ENCODE assay signal across 12 mouse cellular contexts in the genomic region with DNA sequence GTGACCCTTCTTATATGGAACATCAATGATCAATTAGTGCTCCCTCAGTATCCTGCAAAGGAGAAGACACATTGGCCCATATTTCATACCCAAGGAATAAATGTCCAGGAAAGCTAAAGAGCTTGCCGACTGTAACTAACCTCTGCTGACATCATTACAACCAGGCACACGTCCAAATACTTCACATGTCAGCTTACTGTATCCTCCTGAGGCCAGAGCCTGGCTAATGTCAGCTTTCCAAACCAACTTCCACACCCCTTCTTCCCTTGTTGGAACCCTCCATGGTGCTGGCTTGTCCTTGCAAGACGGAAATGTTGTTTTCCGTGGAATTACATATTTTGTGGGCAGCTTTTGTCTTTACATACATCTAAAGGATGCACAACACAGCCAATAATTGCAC.
A peak's percentile ranks its signal among the peaks of the same experiment; 100 is the strongest.
DNase-seq lines count a peak whose midpoint lies in the region; ATAC-seq and TF ChIP-seq lines count a peak whose summit lies in the region.
"Had no signal": no experiment of that assay in that cellular context is flagged by ENCODE, and none has a peak within 500 bp of the region (broad histone marks: within the 10 kb centered on the region; RNA-seq: fewer than 3 reads in every experiment).

No protein-coding gene starts in this region.

- no peak overlapping the region for H3K4me3 ChIP-seq in forebrain, embryonic 14.5 days (ENCODE audit: low read depth, low read length)
- no peak overlapping the region for H3K4me3 ChIP-seq in forebrain, postnatal 0 days (ENCODE audit: low read depth, low read length)
- H3K4me3 ChIP-seq in layer of hippocampus, adult 2 months: no peak overlapping the region
- no peak overlapping the region for H3K4me3 ChIP-seq in heart, embryonic 16.5 days (ENCODE audit: low read length)
- H3K4me3 ChIP-seq: embryonic facial prominence, embryonic 13.5 days; midbrain, embryonic 10.5 days had no signal

- H3K4me1 ChIP-seq in forebrain, embryonic 14.5 days (ENCODE audit: control insufficient read depth, insufficient read depth, low read length): no peaks in the 10 kb centered on the region
- no peaks in the 10 kb centered on the region for H3K4me1 ChIP-seq in forebrain, postnatal 0 days (ENCODE audit: insufficient read depth)
- peaks cover 7% of the 10 kb centered on the region; the same call in 1 of the 2 replicates for H3K4me1 ChIP-seq in heart, embryonic 16.5 days (ENCODE audit: control insufficient read depth, insufficient read depth, low read length)

- no peak for ATAC-seq in forebrain, embryonic 14.5 days
- ATAC-seq in forebrain, postnatal 0 days: no peak
- ATAC-seq in heart, embryonic 16.5 days (replicated peaks; ENCODE audit: extremely low read depth, insufficient read depth, low FRiP score): peak; percentile 85
- ATAC-seq: inflammation-experienced regulatory T-cells, adult 6 months had no signal

- H3K9me3 ChIP-seq in forebrain, embryonic 14.5 days (replicated peaks; ENCODE audit: control insufficient read depth, low read length): no peaks in the 10 kb centered on the region
- no peaks in the 10 kb centered on the region for H3K9me3 ChIP-seq in forebrain, postnatal 0 days (ENCODE audit: low read length)
- no peaks in the 10 kb centered on the region for H3K9me3 ChIP-seq in heart, embryonic 16.5 days (replicated peaks; ENCODE audit: control insufficient read depth, low read length)
- H3K9me3 ChIP-seq: embryonic facial prominence, embryonic 13.5 days; midbrain, embryonic 10.5 days had no signal

- H3K27ac ChIP-seq in forebrain, embryonic 14.5 days (ENCODE audit: low read depth, low read length): no peak overlapping the region
- no peak overlapping the region for H3K27ac ChIP-seq in forebrain, postnatal 0 days (ENCODE audit: low read depth, low read length)
- H3K27ac ChIP-seq in layer of hippocampus, adult 2 months: peak overlapping the region; percentile 69; the same call in 1 of the 2 replicates
- H3K27ac ChIP-seq in heart, embryonic 16.5 days (ENCODE audit: low read length): no peak overlapping the region
- H3K27ac ChIP-seq: embryonic facial prominence, embryonic 13.5 days; midbrain, embryonic 10.5 days had no signal

- no peak overlapping the region for H3K4me2 ChIP-seq in forebrain, embryonic 14.5 days (ENCODE audit: low read length)
- H3K4me2 ChIP-seq in forebrain, postnatal 0 days (ENCODE audit: low read depth): no peak overlapping the region
- no peak overlapping the region for H3K4me2 ChIP-seq in heart, embryonic 16.5 days (ENCODE audit: low read depth, low read length)
- H3K4me2 ChIP-seq: embryonic facial prominence, embryonic 13.5 days had no signal

- 80% methylated on average over 4 of the region's 4 CpGs for WGBS in forebrain, embryonic 14.5 days
- 57% methylated on average over 4 of the region's 4 CpGs for WGBS in forebrain, postnatal 0 days
- 20% methylated on average over 4 of the region's 4 CpGs for WGBS in heart, embryonic 16.5 days

- DNase-seq in forebrain, embryonic 14.5 days (ENCODE audit: low spot score): peak; percentile 6
- DNase-seq in forebrain, postnatal 0 days: no peak
- no peak for DNase-seq in layer of hippocampus, adult 2 months (ENCODE audit: low spot score in 2 of 2)
- no peak for DNase-seq in layer of hippocampus, adult 9-11 months
- peak; percentile 27 for DNase-seq in adrenal gland, adult 8-10 months
- DNase-seq in urinary bladder, postnatal 14 days (ENCODE audit: low spot score): no peak
- DNase-seq in thymus, postnatal 4 days: no peak

- H3K27me3 ChIP-seq in forebrain, embryonic 14.5 days (replicated peaks; ENCODE audit: control insufficient read depth, insufficient read depth, low read length): no peaks in the 10 kb centered on the region
- H3K27me3 ChIP-seq in forebrain, postnatal 0 days (ENCODE audit: insufficient read depth, low read length): no peaks in the 10 kb centered on the region
- no peaks in the 10 kb centered on the region for H3K27me3 ChIP-seq in heart, embryonic 16.5 days (ENCODE audit: control insufficient read depth, insufficient read depth, low read length)
- H3K27me3 ChIP-seq: embryonic facial prominence, embryonic 13.5 days; Patski had no signal

- H3K36me3 ChIP-seq in forebrain, embryonic 14.5 days (ENCODE audit: control insufficient read depth, insufficient read depth, low read length): no peaks in the 10 kb centered on the region
- H3K36me3 ChIP-seq in forebrain, postnatal 0 days (ENCODE audit: insufficient read depth): no peaks in the 10 kb centered on the region
- no peaks in the 10 kb centered on the region for H3K36me3 ChIP-seq in heart, embryonic 16.5 days (ENCODE audit: control insufficient read depth, insufficient read depth)
- H3K36me3 ChIP-seq: embryonic facial prominence, embryonic 13.5 days; midbrain, embryonic 10.5 days had no signal

- no peak for TF ChIP-seq CTCF in forebrain, postnatal 0 days (IDR thresholded peaks at IDR 0.05; ENCODE audit: low read depth)
- TF ChIP-seq CTCF in layer of hippocampus, adult 2 months (conservative IDR thresholded peaks at IDR 0.05): no peak

- no peak overlapping the region for H3K9ac ChIP-seq in forebrain, embryonic 14.5 days (ENCODE audit: low read length)
- H3K9ac ChIP-seq in forebrain, postnatal 0 days: no peak overlapping the region
- H3K9ac ChIP-seq in heart, embryonic 16.5 days (ENCODE audit: low read length): no peak overlapping the region
- H3K9ac ChIP-seq: embryonic facial prominence, embryonic 13.5 days had no signal

Comparison
In these comparisons a context has a peak if more than half of its experiments do, and no peak if none do; other contexts are left out.
1. DNase-seq: peak in forebrain, embryonic 14.5 days (single experiment) and adrenal gland, adult 8-10 months (single experiment); none in forebrain, postnatal 0 days (single experiment), layer of hippocampus, adult 2 months (0 of 2), layer of hippocampus, adult 9-11 months (single experiment), urinary bladder, postnatal 14 days (single experiment) and thymus, postnatal 4 days (single experiment).